Mouse (Mus musculus) spleen, adult 2 months (tissue): ENCODE measurements around the gene Rgs3. TPM values are rescaled to one million over a fixed set of nuclear protein-coding genes. Genes with fewer than 3 reads are reported as not detected.

ENCODE experiments used
- DNase-seq, 2 experiments: peaks; one replicate each; pipeline versions ENCODE4 v3.0.0 to v3.0.0-alpha.2; 2012 to 2021; ENCODE audit warnings: low spot score in 2 of 2, low read depth in 1 of 2
- H3K27ac ChIP-seq: fragments of 200-500 bp; 2 replicates; pipeline ENCODE4 v1.5.1; 2012; ENCODE audit warnings: low read length, inconsistent platforms; ENCODE audit not compliant: insufficient read depth
- H3K27me3 ChIP-seq: fragments of 200-500 bp; 2 replicates; pipeline ENCODE4 v1.6.1; 2012; ENCODE audit warnings: mild to moderate bottlenecking, moderate library complexity, low read length, inconsistent platforms; ENCODE audit not compliant: control insufficient read depth, insufficient read depth
- H3K36me3 ChIP-seq: fragments of 200-500 bp; 2 replicates; pipeline ENCODE4 v1.6.1; 2012; ENCODE audit warnings: mild to moderate bottlenecking, low read length, inconsistent platforms; ENCODE audit not compliant: control insufficient read depth, insufficient read depth
- H3K4me1 ChIP-seq: fragments of 200-500 bp; 2 replicates; pipeline ENCODE4 v1.6.1; 2011; ENCODE audit warnings: inconsistent platforms; ENCODE audit not compliant: control insufficient read depth, insufficient read depth, insufficient read length
- H3K4me3 ChIP-seq: fragments of 200-500 bp; 2 replicates; pipeline ENCODE4 v1.5.1; 2011; ENCODE audit warnings: mild to moderate bottlenecking, inconsistent platforms; ENCODE audit not compliant: insufficient read depth, insufficient read length; ENCODE audit errors: extremely low read depth
- CTCF ChIP-seq: fragments of 200-500 bp; IDR thresholded peaks from 2 replicates; pipeline ENCODE4 v1.5.1; 2011; ENCODE audit warnings: mild to moderate bottlenecking, inconsistent platforms; ENCODE audit not compliant: insufficient read depth, insufficient read length, insufficient replicate concordance; ENCODE audit errors: extremely low read depth
- POLR2A ChIP-seq: fragments of 200-500 bp; IDR thresholded peaks from 2 replicates; pipeline ENCODE4 v1.6.1; 2011; ENCODE audit warnings: low read depth, low read length, inconsistent platforms
- WGBS: fragments of 180-500 bp; shearing (Covaris S2); methylation state at CpG from one replicate; pipeline ENCODE4 v1.1.7; 2018; 5-methylcytosine and 5-hydroxymethylcytosine counted together
- polyA plus RNA-seq: library from polyadenylated mRNA; depleted of rRNA; stranded (reverse); fragments of >200 nt; gene quantifications from 2 replicates; pipeline ENCODE4 v1.2.3, GENCODE M21; 2012

Gene Rgs3
- polyA plus RNA-seq, 1 experiment = 51.7 TPM

- H3K4me3 ChIP-seq = peak overlapping the region; percentile 65
These were observed 75.2 kb downstream of the Rgs3 start for GRCm38 (mm10) chr4:62634840-62635239.

GRCm38 (mm10) chr4:62636047-62636446 is 76.4 kb downstream of the Rgs3 start:
- DNase-seq = no peak
- no peak for TF ChIP-seq CTCF
- no peak for TF ChIP-seq POLR2A
- 72% methylated on average over 6 of the region's 6 CpGs for WGBS

More at GRCm38 (mm10) chr4:62634840-62635239, 75.2 kb downstream of the Rgs3 start:
- Histone ChIP-seq H3K27me3 (no peaks in the 10 kb centered on the region), H3K4me1 (peaks cover 29% of the 10 kb centered on the region; the same call in 1 of the 2 replicates), H3K27ac (peak overlapping the region; percentile 71), H3K36me3 (0 out of 2 replicates have a peak, but pooled peaks cover 1% of the 10 kb centered on the region)
- no peak for TF ChIP-seq CTCF
- TF ChIP-seq POLR2A = no peak
- DNase-seq = no peak
- 75% methylated on average over 2 of the region's 2 CpGs for WGBS

GRCm38 (mm10) chr4:62637856-62638604 is 78.4 kb downstream of the Rgs3 start:
- H3K4me1 ChIP-seq = peaks cover 21% of the 10 kb centered on the region; the same call in 1 of the 2 replicates
- no peak for TF ChIP-seq CTCF
- H3K4me3 ChIP-seq = peak overlapping the region; percentile 0; the same call in 1 of the 2 replicates
- H3K27ac ChIP-seq = 0 out of 2 replicates have a peak overlapping the region, but pooled peaks have one; percentile 11
- 56% methylated on average over 4 of the region's 4 CpGs for WGBS
- no peaks in the 10 kb centered on the region for H3K27me3 ChIP-seq
- H3K36me3 ChIP-seq = peaks cover 8% of the 10 kb centered on the region
- no peak for DNase-seq

More at GRCm38 (mm10) chr4:62636047-62636446, 76.4 kb downstream of the Rgs3 start:
- peak overlapping the region; percentile 41; the same call in 1 of the 2 replicates for H3K4me3 ChIP-seq
- H3K27me3 ChIP-seq = no peaks in the 10 kb centered on the region
- H3K4me1 ChIP-seq = peaks cover 24% of the 10 kb centered on the region; the same call in 1 of the 2 replicates
- peak overlapping the region; percentile 34; the same call in 1 of the 2 replicates for H3K27ac ChIP-seq
- H3K36me3 ChIP-seq = 0 out of 2 replicates have a peak, but pooled peaks cover 2% of the 10 kb centered on the region

- no peak for DNase-seq
- TF ChIP-seq CTCF = no peak
- no peak for TF ChIP-seq POLR2A
- whole genome bisulfite sequencing = 58% methylated on average over 15 of the region's 15 CpGs
- no peak overlapping the region for H3K4me3 ChIP-seq
- H3K36me3 ChIP-seq = peaks cover 13% of the 10 kb centered on the region
- peaks cover 14% of the 10 kb centered on the region; the same call in 1 of the 2 replicates for H3K4me1 ChIP-seq
- H3K27me3 ChIP-seq = no peaks in the 10 kb centered on the region
- H3K27ac ChIP-seq = no peak overlapping the region
These were observed 81.0 kb downstream of the Rgs3 start for GRCm38 (mm10) chr4:62640496-62641229.

- Histone ChIP-seq H3K4me3 (no peak overlapping the region), H3K36me3 (peaks cover 13% of the 10 kb centered on the region), H3K27me3 (no peaks in the 10 kb centered on the region), H3K27ac (no peak overlapping the region), H3K4me1 (peaks cover 14% of the 10 kb centered on the region; the same call in 1 of the 2 replicates)
- 51% methylated on average over 11 of the region's 11 CpGs for WGBS
- no peak for TF ChIP-seq CTCF
- TF ChIP-seq POLR2A = no peak
- DNase-seq = no peak
These were observed 81.6 kb downstream of the Rgs3 start for GRCm38 (mm10) chr4:62641230-62641589.

GRCm38 (mm10) chr4:62641656-62642055 is 82.0 kb downstream of the Rgs3 start:
- no peak overlapping the region for H3K27ac ChIP-seq
- DNase-seq = no peak
- H3K4me3 ChIP-seq = no peak overlapping the region
- H3K4me1 ChIP-seq = peaks cover 14% of the 10 kb centered on the region; the same call in 1 of the 2 replicates
- H3K27me3 ChIP-seq = no peaks in the 10 kb centered on the region
- peaks cover 15% of the 10 kb centered on the region for H3K36me3 ChIP-seq
- 76% methylated on average over 3 of the region's 3 CpGs for WGBS
- TF ChIP-seq POLR2A (no peak), CTCF (no peak)
